Mouse (Mus musculus): ENCODE data around the gene Pik3c2a. TPM values are rescaled to one million over a fixed set of nuclear protein-coding genes. Genes with fewer than 3 reads are reported as not detected.

Pik3c2a gene
- total and polyA plus RNA-seq, 3 experiments: 2.6 to 3.9 TPM; not detected in 1

DNA sequence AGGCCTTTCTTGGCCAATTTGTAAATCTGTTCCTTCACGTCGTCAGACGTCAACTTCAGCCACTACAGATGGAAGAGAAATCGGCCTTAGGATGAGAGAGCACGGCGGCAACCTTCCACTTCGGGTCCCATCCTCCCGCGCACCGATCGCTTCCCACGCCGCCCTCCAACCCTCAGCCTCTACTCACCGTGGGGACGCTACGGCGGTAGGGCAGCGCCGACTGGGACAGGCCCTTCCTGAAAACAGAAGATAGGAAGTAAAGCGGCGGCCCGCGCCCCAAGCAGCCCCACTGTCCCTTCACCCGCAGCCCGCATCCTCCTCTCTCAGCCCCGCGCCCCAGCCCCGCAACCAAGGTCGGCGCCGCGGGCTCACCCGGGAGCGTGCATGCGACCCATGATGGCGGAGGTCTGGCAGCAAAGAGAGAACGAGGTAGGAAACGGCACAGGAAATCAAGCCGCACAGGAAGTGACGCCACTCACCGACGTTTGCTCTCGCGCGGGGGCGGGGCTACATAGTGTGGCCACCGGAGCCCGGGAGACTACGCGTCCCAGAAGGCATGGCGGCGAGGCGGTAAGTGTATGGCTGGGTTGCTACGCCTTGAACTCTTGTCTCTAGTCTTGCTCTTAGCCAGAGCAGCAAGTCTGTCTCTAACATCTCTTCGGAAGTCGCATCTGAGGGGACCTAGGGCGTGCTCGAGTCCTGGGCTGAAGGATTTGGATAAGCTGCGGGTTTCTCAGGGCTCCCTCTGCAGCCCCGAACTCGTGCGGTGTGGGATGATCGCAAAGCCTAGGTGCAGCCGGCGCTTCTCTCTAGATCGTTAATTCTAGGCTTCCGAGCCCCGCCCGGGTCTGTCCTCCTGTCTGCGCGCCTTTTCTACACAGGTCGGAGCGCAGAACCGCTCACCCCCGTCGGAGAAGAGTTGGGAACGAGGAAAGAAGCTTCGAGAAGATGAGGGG, 109.3 kb downstream of the Pik3c2a start, which contains the start of gene Rps13 (continued):
- peak; percentile 87 for TF ChIP-seq MAX (IDR thresholded peaks at IDR 0.05; ENCODE audit: low read length)
- TF ChIP-seq RCOR1 (IDR thresholded peaks at IDR 0.05; ENCODE audit: low read depth, low read length): no peak
- TF ChIP-seq MAZ (IDR thresholded peaks at IDR 0.05; ENCODE audit: low read depth, low read length): peak; percentile 53; the same call in 1 of the 2 replicates
- TF ChIP-seq BHLHE40 (IDR thresholded peaks at IDR 0.05; ENCODE audit: borderline replicate concordance, low read depth, low read length): no peak

DNA sequence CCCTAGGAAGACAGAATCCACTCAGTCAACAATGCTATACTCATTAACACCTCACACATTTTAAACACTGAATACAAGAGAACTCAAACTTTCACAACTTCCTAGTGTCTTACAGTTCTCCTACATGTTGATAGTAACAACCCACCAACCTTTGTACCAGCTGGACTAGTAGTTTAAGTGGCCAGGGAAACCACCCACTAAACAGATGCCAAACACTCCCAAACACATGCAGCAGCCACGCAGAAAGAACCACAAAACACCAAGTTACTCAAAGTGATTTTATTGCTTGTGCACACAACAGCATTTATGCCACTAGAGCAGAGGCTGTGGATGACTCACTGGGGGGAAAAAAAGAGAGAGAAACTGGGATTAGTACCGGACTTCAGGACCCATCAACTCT, 112.0 kb downstream of the Pik3c2a start:
- H3K79me2 ChIP-seq (ENCODE audit: control insufficient read depth, insufficient read depth, low read length, poor library complexity): peaks cover 30% of the 10 kb centered on the region
- H3K27me3 ChIP-seq (ENCODE audit: control insufficient read depth in 1 of 2, insufficient read depth in 2 of 2, low read length in 2 of 2): no peaks in the 10 kb centered on the region
- DNase-seq (ENCODE audit: low read depth, low spot score): peak; percentile 23
- peak overlapping the region; percentile 4; the same call in 1 of the 2 replicates for H3K9ac ChIP-seq (ENCODE audit: control insufficient read depth, low read depth, low read length, poor library complexity, severe bottlenecking)
- H3K27ac ChIP-seq (ENCODE audit: control insufficient read depth, low read depth, low read length): peak overlapping the region; percentile 8; the same call in 1 of the 2 replicates
- no peak overlapping the region for H3K4me3 ChIP-seq (ENCODE audit: control insufficient read depth in 1 of 2, insufficient read depth in 1 of 2, low read depth in 2 of 2, low read length in 2 of 2)
- H3K4me1 ChIP-seq (ENCODE audit: control insufficient read depth in 1 of 2, insufficient read depth in 2 of 2, low read length in 2 of 2): peaks cover 2 to 4% of the 10 kb centered on the region in 2 experiments; a peak in 2 of 4 replicates
- H3K9me3 ChIP-seq (replicated peaks; ENCODE audit: insufficient read depth, low read length): no peaks in the 10 kb centered on the region
- no peak for TF ChIP-seq ETS1 (IDR thresholded peaks at IDR 0.05; ENCODE audit: low read depth, low read length)
- no peak for TF ChIP-seq BHLHE40 (IDR thresholded peaks at IDR 0.05; ENCODE audit: borderline replicate concordance, low read depth, low read length)
- TF ChIP-seq TCF12 (IDR thresholded peaks at IDR 0.05; ENCODE audit: low read depth, low read length): no peak
- TF ChIP-seq MXI1 (IDR thresholded peaks at IDR 0.05; ENCODE audit: low read depth, low read length): no peak
- TF ChIP-seq EP300 (IDR thresholded peaks at IDR 0.05; ENCODE audit: low read depth in 1 of 2, low read length in 2 of 2): no peak
- TF ChIP-seq JUND (IDR thresholded peaks at IDR 0.05; ENCODE audit: low read depth, low read length): no peak
- TF ChIP-seq ZKSCAN1 (IDR thresholded peaks at IDR 0.05; ENCODE audit: low read depth, low read length): no peak
- TF ChIP-seq MYC (IDR thresholded peaks at IDR 0.05; ENCODE audit: low read depth, low read length): no peak
- no peak for TF ChIP-seq CHD2 (IDR thresholded peaks at IDR 0.05; ENCODE audit: low read length)
- TF ChIP-seq POLR2AphosphoS2 (IDR thresholded peaks at IDR 0.05; ENCODE audit: low read length): no peak
- no peak; the same call in 1 of the 2 replicates for TF ChIP-seq CHD1 (IDR thresholded peaks at IDR 0.05; ENCODE audit: low read depth, low read length)
- H3K36me3 ChIP-seq (ENCODE audit: control insufficient read depth in 1 of 2, insufficient read depth in 2 of 2, low read length in 2 of 2): peaks cover 13 to 20% of the 10 kb centered on the region in 2 experiments

DNA sequence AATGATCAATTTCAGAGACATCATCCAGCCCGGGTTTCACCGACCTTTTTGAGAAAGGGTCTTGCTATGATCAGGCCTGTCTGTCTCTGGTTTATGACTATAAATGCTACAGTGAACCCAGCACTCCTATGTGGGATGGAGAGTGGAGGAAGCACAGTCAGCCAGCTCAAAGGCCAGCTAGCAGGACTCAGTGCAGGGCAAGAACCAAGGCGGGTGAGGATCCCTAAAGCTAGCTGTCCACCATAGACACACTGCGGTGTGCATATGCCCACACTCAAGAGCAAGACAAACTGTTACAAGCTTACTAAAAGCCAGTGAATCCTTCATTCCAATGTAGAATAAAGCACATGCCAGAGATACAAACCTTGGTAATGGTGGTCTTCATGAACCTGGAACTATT, 113.4 kb downstream of the Pik3c2a start:
- TF ChIP-seq POLR2A (IDR thresholded peaks at IDR 0.05; ENCODE audit: control insufficient read depth in 1 of 2, insufficient read depth in 1 of 2, low read depth in 1 of 2, low read length in 2 of 2, poor library complexity in 1 of 2) (peak in 1 of 2 experiments; percentile 51; a peak in 1 of 4 replicates), ZNF384 (IDR thresholded peaks at IDR 0.05; ENCODE audit: low read depth, low read length) (no peak), SMC3 (IDR thresholded peaks at IDR 0.05; ENCODE audit: low read depth, low read length) (0 out of 2 replicates have a peak, but pooled peaks have one; percentile 9)
- Histone ChIP-seq H3K9ac (ENCODE audit: control insufficient read depth, low read depth, low read length, poor library complexity, severe bottlenecking) (no peak overlapping the region), H3K36me3 (ENCODE audit: control insufficient read depth in 1 of 2, insufficient read depth in 2 of 2, low read length in 2 of 2) (peaks cover 13 to 17% of the 10 kb centered on the region in 2 experiments), H3K9me3 (replicated peaks; ENCODE audit: insufficient read depth, low read length) (no peaks in the 10 kb centered on the region), H3K4me1 (ENCODE audit: control insufficient read depth in 1 of 2, insufficient read depth in 2 of 2, low read length in 2 of 2) (peaks cover 0 to 4% of the 10 kb centered on the region in 2 experiments; a peak in 2 of 4 replicates), H3K4me3 (ENCODE audit: control insufficient read depth in 1 of 2, insufficient read depth in 1 of 2, low read depth in 2 of 2, low read length in 2 of 2) (no peak overlapping the region), H3K79me2 (ENCODE audit: control insufficient read depth, insufficient read depth, low read length, poor library complexity) (peaks cover 24% of the 10 kb centered on the region), H3K27ac (ENCODE audit: control insufficient read depth, low read depth, low read length) (no peak overlapping the region), H3K27me3 (ENCODE audit: control insufficient read depth in 1 of 2, insufficient read depth in 2 of 2, low read length in 2 of 2) (no peaks in the 10 kb centered on the region)
- DNase-seq (ENCODE audit: low read depth, low spot score): peak; percentile 40
